Mouse (Mus musculus) kidney, embryonic 14.5 days (tissue): Measurements from ENCODE around the gene H3f3a. TPM values are rescaled to one million over a fixed set of nuclear protein-coding genes. Genes with fewer than 3 reads are reported as not detected.
A peak's percentile ranks its signal among the peaks of the same experiment; 100 is the strongest.

Experiments
- ATAC-seq: fragments of 200-750 bp; cut with Nextera tagmentation; 2 replicates; pipeline ENCODE4 v1.8.0; 2017; ENCODE audit warnings: moderate number of reproducible peaks, mild to moderate bottlenecking, moderate TSS enrichment, moderate library complexity; ENCODE audit not compliant: low FRiP score, low TSS enrichment
- H3K27ac ChIP-seq: fragments of 300-500 bp; sonication (generic); 2 replicates; pipeline ENCODE4 v1.5.1; 2014; ENCODE audit warnings: low read depth, mild to moderate bottlenecking, low read length, moderate library complexity, mixed read lengths
- H3K27me3 ChIP-seq: fragments of 300-500 bp; sonication (generic); 2 replicates; pipeline ENCODE4 v1.6.1; 2014; ENCODE audit warnings: mild to moderate bottlenecking, low read length; ENCODE audit not compliant: control insufficient read depth, insufficient read depth
- H3K36me3 ChIP-seq: fragments of 300-500 bp; sonication (generic); 2 replicates; pipeline ENCODE4 v1.6.1; 2014; ENCODE audit warnings: low read length, mixed read lengths; ENCODE audit not compliant: control insufficient read depth, insufficient read depth
- H3K4me1 ChIP-seq: fragments of 300-500 bp; sonication (generic); 2 replicates; pipeline ENCODE4 v1.6.1; 2014; ENCODE audit warnings: low read length, mixed read lengths; ENCODE audit not compliant: control insufficient read depth, insufficient read depth
- H3K4me2 ChIP-seq: fragments of 300-500 bp; sonication (generic); replicated peaks from 2 replicates; pipeline ENCODE4 v1.6.1; 2014; ENCODE audit warnings: low read depth, mild to moderate bottlenecking, low read length
- H3K4me3 ChIP-seq: fragments of 300-500 bp; sonication (generic); 2 replicates; pipeline ENCODE4 v1.5.1; 2014; ENCODE audit warnings: mild to moderate bottlenecking, low read length
- H3K9ac ChIP-seq: fragments of 300-500 bp; sonication (generic); 2 replicates; pipeline ENCODE4 v1.6.1; 2014; ENCODE audit warnings: low read depth, mild to moderate bottlenecking, low read length, moderate library complexity
- H3K9me3 ChIP-seq: fragments of 300-500 bp; sonication (generic); 2 replicates; pipeline ENCODE4 v1.6.1; 2016; ENCODE audit warnings: low read length; ENCODE audit not compliant: control insufficient read depth
- WGBS: fragments of 180-500 bp; shearing (Covaris S2); extraction: QIAGEN DNeasy Blood & Tissue Kit; methylation state at CpG from one replicate; pipeline ENCODE4 v1.1.7; 2014; 5-methylcytosine and 5-hydroxymethylcytosine counted together
- polyA plus RNA-seq: library from polyadenylated mRNA; unstranded; fragments of >200 nt; fragmentation: Nextera tagmentation; extraction: Ambion mirVana; gene quantifications from 2 replicates; pipeline ENCODE4 v1.2.1, GENCODE M21; 2014

H3f3a gene
- polyA plus RNA-seq, 1 experiment from 2014 or later = 2,845 TPM

GRCm38 (mm10) chr1:180781250-180781649, 32.5 kb downstream of the H3f3a start:
- H3K4me2 ChIP-seq = no peak overlapping the region
- WGBS = 58% methylated on average over 5 of the region's 5 CpGs

DNA sequence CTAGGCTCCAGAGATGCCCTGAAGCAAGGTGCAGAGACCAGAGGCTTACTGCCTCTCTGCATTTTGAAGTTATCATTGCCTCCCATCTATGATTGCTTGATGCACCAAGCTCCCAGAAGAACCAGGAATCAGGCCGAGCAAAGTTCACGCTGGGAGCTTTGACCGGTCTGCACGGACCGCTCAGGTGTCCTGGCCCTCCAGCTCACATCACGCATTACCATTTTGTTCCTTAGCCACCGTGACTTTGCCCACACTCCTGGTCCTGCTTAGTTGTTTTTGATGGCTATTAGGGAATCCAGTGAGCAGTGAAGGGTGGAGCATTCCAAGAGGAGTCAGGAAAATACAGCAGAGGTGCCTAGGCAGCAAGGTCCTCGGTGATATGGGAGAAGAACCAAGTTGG, 33.5 kb downstream of the H3f3a start:
- H3K4me3 ChIP-seq = no peak overlapping the region
- H3K27me3 ChIP-seq = no peaks in the 10 kb centered on the region
- H3K4me1 ChIP-seq = peaks cover 22% of the 10 kb centered on the region
- H3K9ac ChIP-seq = no peak overlapping the region
- H3K27ac ChIP-seq = no peak overlapping the region
- no peaks in the 10 kb centered on the region for H3K9me3 ChIP-seq
- WGBS = 82% methylated on average over 8 of the region's 8 CpGs
- H3K4me2 ChIP-seq = no peak overlapping the region
- H3K36me3 ChIP-seq = no peaks in the 10 kb centered on the region
- ATAC-seq = no peak

More at GRCm38 (mm10) chr1:180781250-180781649, 32.5 kb downstream of the H3f3a start:
- no peak for ATAC-seq
- Histone ChIP-seq H3K4me3 (no peak overlapping the region), H3K9me3 (no peaks in the 10 kb centered on the region), H3K27ac (no peak overlapping the region), H3K36me3 (no peaks in the 10 kb centered on the region), H3K4me1 (peaks cover 16% of the 10 kb centered on the region), H3K27me3 (no peaks in the 10 kb centered on the region), H3K9ac (no peak overlapping the region)

DNA sequence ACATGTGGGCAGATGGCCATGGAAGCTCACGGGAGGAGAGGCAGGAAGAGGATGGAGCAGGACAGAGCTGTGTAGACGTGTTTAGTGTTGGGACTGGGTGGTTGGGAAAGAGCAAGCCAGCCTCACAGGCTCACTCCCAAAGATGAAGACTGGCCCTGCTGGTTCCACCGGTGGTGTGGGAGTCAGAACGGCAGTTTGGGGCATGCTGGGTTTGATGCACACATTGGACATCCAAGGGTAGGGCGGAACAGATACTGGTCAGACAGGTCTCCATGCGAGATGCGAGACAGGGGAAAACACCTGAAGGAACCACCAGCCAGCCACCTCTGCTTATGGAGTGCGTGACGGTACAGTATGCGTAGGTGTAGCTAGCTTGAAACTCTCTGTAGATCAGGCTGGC, 34.8 kb downstream of the H3f3a start:
- no peak for ATAC-seq
- WGBS = 88% methylated on average over 10 of the region's 10 CpGs
- Histone ChIP-seq H3K9me3 (no peaks in the 10 kb centered on the region), H3K36me3 (no peaks in the 10 kb centered on the region), H3K27ac (no peak overlapping the region), H3K4me3 (no peak overlapping the region), H3K9ac (no peak overlapping the region), H3K4me2 (peak overlapping the region; percentile 90), H3K4me1 (peaks cover 22% of the 10 kb centered on the region), H3K27me3 (no peaks in the 10 kb centered on the region)

DNA sequence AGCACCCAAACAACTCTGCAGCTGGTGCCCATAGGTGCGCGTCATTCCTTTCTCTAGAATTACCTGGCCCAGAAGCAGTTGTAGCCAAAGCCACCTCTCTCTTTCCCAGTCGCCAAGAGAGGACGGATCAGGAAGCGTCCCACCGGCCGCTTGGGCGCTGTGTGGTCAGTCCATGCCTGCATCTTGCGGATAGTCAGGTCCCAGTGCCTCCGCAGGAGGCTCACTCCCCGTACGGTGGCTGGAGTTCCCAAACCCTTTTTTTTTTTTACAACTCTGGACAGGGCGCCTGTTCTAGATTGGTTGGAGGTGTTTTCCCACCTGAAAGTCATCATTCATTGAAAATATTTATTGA, 35.4 kb downstream of the H3f3a start:
- H3K36me3 ChIP-seq = no peaks in the 10 kb centered on the region
- peak overlapping the region; percentile 70 for H3K9ac ChIP-seq
- WGBS = under 1% methylated on average over 13 of the region's 13 CpGs
- ATAC-seq = peak; percentile 45; the same call in 1 of the 2 replicates
- no peaks in the 10 kb centered on the region for H3K9me3 ChIP-seq
- H3K4me1 ChIP-seq = peaks cover 16% of the 10 kb centered on the region
- peak overlapping the region; percentile 96 for H3K27ac ChIP-seq
- H3K4me2 ChIP-seq = peak overlapping the region; percentile 90
- H3K27me3 ChIP-seq = no peaks in the 10 kb centered on the region
- H3K4me3 ChIP-seq = peak overlapping the region; percentile 56

GRCm38 (mm10) chr1:180777660-180778402, 35.9 kb downstream of the H3f3a start:
- peak overlapping the region; percentile 70 for H3K9ac ChIP-seq
- no peaks in the 10 kb centered on the region for H3K27me3 ChIP-seq
- peak overlapping the region; percentile 96 for H3K27ac ChIP-seq
- under 1% methylated on average over 55 of the region's 56 CpGs for WGBS
- ATAC-seq = peak; percentile 87
- H3K4me3 ChIP-seq = peak overlapping the region; percentile 56
- peak overlapping the region; percentile 90 for H3K4me2 ChIP-seq
- H3K36me3 ChIP-seq = no peaks in the 10 kb centered on the region
- peaks cover 11% of the 10 kb centered on the region for H3K4me1 ChIP-seq
- no peaks in the 10 kb centered on the region for H3K9me3 ChIP-seq

GRCm38 (mm10) chr1:180777289-180777659, 36.5 kb downstream of the H3f3a start:
- peak overlapping the region; percentile 96 for H3K27ac ChIP-seq
- under 1% methylated on average over 10 of the region's 10 CpGs for WGBS
- H3K9me3 ChIP-seq = no peaks in the 10 kb centered on the region
- no peak for ATAC-seq
- peaks cover 10% of the 10 kb centered on the region for H3K4me1 ChIP-seq
- H3K4me3 ChIP-seq = peak overlapping the region; percentile 56
- peak overlapping the region; percentile 90 for H3K4me2 ChIP-seq
- H3K36me3 ChIP-seq = no peaks in the 10 kb centered on the region
- H3K27me3 ChIP-seq = no peaks in the 10 kb centered on the region
- H3K9ac ChIP-seq = peak overlapping the region; percentile 70; the same call in 1 of the 2 replicates

DNA sequence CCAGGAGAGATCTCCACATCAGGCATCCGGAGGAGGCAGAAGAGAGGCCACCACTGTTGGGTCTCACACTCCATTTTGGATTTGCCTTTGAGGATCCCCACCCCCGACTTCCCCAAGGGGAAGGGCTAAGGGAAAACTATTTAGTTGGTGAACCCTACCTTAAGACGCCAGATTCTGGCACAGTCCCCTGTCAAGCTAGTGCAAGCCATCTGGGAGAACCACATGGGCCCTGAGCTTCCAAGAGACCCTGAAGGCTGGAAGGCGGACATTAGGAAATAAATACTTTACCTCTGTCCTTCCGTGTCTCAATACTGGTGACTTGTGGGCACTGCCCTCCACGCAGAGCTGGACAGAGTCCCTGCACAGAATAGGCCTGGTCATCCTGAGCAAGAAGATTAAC, 37.2 kb downstream of the H3f3a start:
- Histone ChIP-seq H3K27ac (peak overlapping the region; percentile 20; the same call in 1 of the 2 replicates), H3K9ac (no peak overlapping the region), H3K4me3 (no peak overlapping the region), H3K36me3 (no peaks in the 10 kb centered on the region), H3K4me2 (no peak overlapping the region), H3K27me3 (no peaks in the 10 kb centered on the region), H3K9me3 (no peaks in the 10 kb centered on the region), H3K4me1 (peaks cover 14% of the 10 kb centered on the region)
- ATAC-seq = no peak
- WGBS = 77% methylated on average over 6 of the region's 6 CpGs

DNA sequence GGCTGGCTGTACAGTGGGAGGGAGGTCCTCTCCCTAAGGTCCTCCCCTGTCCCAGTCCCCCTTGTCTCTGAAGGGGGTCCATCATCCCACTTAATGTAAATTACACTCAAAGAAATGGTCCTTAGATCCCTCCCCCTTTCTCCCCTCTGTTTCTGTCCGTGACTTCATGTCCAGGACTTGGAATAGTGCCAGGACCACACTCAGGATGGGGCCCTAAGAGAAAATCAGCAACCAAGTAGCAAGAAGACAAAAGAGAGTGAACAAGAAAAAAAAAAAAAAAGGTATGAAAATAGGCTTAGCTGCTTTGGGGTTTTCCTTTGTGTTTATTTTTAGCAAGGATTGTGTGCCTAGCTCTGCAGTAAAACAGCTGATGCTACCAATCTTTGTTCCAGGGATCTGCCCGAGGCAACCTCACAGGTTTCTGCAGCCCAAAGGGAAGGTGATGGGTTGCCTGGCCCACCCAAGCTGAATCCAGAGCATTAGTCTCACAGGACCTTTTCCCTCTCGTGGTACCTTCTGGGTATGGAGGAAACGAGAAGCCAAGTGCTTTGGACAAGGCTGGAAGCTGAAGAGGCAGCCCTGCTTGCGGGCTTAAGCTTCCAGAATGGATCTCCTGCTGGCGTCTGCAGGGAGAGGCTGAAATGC, 37.8 kb downstream of the H3f3a start:
- no peaks in the 10 kb centered on the region for H3K27me3 ChIP-seq
- H3K4me2 ChIP-seq = no peak overlapping the region
- no peak overlapping the region for H3K9ac ChIP-seq
- peak overlapping the region; percentile 20; the same call in 1 of the 2 replicates for H3K27ac ChIP-seq
- WGBS = 65% methylated on average over 6 of the region's 6 CpGs
- H3K9me3 ChIP-seq = no peaks in the 10 kb centered on the region
- no peak overlapping the region for H3K4me3 ChIP-seq
- no peak for ATAC-seq
- H3K36me3 ChIP-seq = no peaks in the 10 kb centered on the region
- peaks cover 14% of the 10 kb centered on the region for H3K4me1 ChIP-seq

- H3K36me3 ChIP-seq = no peaks in the 10 kb centered on the region
- H3K27ac ChIP-seq = no peak overlapping the region
- no peaks in the 10 kb centered on the region for H3K9me3 ChIP-seq
- H3K27me3 ChIP-seq = no peaks in the 10 kb centered on the region
- 81% methylated on average over 10 of the region's 10 CpGs for WGBS
- no peak overlapping the region for H3K9ac ChIP-seq
- no peak overlapping the region for H3K4me2 ChIP-seq
- peaks cover 14% of the 10 kb centered on the region for H3K4me1 ChIP-seq
- ATAC-seq = no peak
- no peak overlapping the region for H3K4me3 ChIP-seq
Observed at GRCm38 (mm10) chr1:180775317-180775716, 38.4 kb downstream of the H3f3a start.
